Mouse (Mus musculus): ENCODE data around the gene Ltk. TPM values are rescaled to one million over a fixed set of nuclear protein-coding genes. Genes with fewer than 3 reads are reported as not detected.

Ltk gene
- polyA plus RNA-seq (2012) = 0.06 and 0.09 TPM in 2 replicates

DNA sequence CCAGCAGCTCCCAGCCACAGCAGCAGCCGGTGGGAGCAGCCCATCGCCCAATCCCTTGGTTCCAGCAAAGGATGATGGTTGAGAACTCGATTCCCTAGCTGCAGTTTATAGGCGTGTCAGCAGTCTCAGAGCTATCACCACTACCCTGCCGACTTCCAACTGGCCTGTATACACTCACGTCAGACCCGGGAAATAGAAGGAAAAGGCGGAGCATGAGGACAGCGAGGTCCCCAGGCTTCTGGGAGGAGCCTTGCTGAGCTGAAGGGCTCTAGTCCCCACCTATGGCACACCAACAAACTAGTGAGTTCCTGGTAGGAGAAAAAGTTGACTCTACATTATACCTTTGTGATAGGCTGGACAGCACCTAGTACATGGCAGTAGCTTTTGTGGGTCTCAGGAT lies at the start of gene Ltk:
Ltk (minus strand) TSS at position 181 of the 400 bp plus-strand sequence.

DNA sequence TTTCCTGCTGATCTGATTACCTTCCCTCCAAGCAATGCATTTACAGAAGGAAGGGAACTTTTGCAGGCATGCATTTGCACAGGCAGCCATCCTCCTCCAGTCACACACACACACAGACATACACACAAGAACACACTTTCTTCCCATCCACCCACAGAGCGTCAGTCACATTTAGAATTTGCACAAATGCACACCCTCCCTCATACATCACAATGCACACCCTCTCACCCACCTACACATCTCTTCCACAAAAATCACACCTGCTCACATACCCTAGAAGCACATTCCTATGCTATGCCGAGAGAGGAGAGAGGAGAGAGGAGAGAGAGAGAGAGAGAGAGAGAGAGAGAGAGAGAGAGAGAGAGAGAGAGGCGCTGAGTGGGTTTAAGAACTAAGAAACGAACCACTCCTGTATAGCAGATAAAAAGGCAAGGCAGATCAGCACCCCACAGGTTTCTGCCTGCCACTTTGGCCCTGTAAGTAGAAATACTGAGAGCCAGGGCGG lies 37.1 kb upstream of the Ltk start, which contains the start of gene Tyro3:
Tyro3 (plus strand) TSS at position 455 of the 505 bp plus-strand sequence.

DNA sequence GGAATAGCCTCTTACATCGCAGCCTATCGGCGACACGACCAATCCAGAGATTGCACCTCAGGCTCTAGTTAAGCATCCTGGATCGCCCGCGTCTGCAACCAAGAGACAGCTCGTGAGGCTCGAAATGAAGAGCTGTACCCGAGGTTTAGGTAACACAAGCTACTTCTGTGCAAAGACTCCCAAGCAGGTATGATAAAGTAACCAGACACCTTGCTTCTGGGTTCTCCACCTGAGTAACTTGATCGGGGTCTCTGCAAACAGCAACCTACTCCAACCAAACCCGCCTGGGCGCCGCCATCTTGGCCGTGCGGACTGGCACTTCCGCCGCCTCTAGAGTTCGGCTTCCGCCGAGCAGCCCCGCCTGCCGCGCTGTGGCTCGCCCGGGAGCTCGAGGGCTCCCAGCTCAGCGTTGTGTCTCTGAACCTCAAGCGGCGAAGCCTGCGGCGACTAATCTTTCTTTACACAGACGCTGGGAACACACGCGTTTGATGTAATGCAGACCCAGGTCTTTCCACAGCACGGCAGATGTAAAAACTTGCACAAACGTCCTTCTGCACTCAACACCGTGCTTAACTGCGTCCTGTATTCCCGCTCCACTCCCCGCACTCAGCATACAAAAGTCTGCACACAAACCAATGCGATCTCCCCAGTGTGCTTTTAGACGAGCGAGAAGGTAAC lies 27.1 kb upstream of the Ltk start, which contains the start of gene Rpap1:
Rpap1 (minus strand) TSS at position 332 of the 678 bp plus-strand sequence.

DNA sequence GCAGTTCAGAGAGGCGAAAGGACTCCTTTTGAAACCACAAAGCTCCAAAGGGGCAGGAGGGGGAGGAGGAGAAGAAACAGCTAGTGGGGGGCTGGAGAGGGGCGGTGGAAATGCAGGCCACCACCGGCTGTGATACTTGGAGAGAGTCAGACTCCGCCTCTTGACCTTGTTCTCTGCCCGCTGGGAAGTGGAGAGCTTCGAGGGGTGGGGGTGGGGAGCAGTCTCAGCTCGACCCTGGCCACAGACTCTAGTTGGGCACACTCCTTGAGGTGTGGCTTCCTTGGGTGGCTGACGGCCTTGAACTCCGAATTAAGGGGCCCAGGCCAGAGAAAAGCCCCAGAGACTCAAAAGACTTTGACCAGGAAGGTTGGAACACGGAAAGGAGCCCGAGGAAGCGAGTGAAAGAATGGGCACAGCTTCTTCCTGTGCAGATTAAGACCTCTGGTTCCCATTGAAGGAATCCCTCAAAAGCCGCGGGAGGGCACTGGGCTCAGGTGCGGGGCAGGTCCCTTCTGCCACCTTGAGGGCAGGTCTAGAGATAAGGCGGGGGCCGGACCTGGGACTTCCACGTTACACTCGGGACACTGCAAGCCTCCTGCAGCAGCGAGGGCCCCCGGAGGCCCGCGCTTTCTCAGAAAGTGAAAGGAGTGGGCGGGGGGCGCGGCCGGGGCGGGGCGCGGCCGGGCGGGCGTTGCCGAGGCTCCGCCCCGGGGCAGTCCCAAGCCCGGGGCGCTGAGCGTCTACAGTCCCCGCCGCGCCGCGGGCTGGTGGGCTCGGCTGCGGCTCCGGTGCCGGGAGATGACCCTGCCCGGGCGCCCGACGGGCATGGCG lies 18.4 kb downstream of the Ltk start, which contains the start of gene Itpka:
Itpka (plus strand) TSS at position 757 of the 831 bp plus-strand sequence.

Other genes with a start within 250 kb of the Ltk start
- gene Exd1, start 212.8 kb downstream of the Ltk start, polyA plus RNA-seq (2012) = 0.09 TPM in 1 of 2 replicates, not detected in the other
- gene Chp1, start 212.7 kb downstream of the Ltk start, polyA plus RNA-seq (2012) = 11.6 and 12.6 TPM in 2 replicates
- gene Nusap1, start 142.1 kb downstream of the Ltk start, polyA plus RNA-seq (2012) = 2.2 TPM in 2 replicates
- gene Oip5, start 142.0 kb downstream of the Ltk start, polyA plus RNA-seq (2012) = 13.7 and 16.8 TPM in 2 replicates
- gene Ndufaf1, start 97.6 kb downstream of the Ltk start, polyA plus RNA-seq (2012) = 3.1 and 4.6 TPM in 2 replicates
- 54.8 and 75.6 TPM in 2 replicates for gene Rtf1, start 85.4 kb downstream of the Ltk start, polyA plus RNA-seq (2012)
- 0.82 and 0.90 TPM in 2 replicates for gene Itpka, start 18.1 kb downstream of the Ltk start, polyA plus RNA-seq (2012)
- gene Rpap1, start 27.1 kb upstream of the Ltk start, polyA plus RNA-seq (2012) = 21.8 and 23.2 TPM in 2 replicates
- gene Tyro3, start 37.3 kb upstream of the Ltk start, polyA plus RNA-seq (2012) = 0.16 and 0.34 TPM in 2 replicates
- gene Mga, start 136.8 kb upstream of the Ltk start, polyA plus RNA-seq (2012) = 1.8 and 2.4 TPM in 2 replicates
- 2.5 and 3.4 TPM in 2 replicates for gene Mapkbp1, start 212.3 kb upstream of the Ltk start, polyA plus RNA-seq (2012)

Measured in megakaryocyte-erythroid progenitor cell, adult 5 weeks (primary cell).